Mouse (Mus musculus) ES-Bruce4 (cell line): ENCODE results near the gene Cdh23. TPM values are rescaled to one million over a fixed set of nuclear protein-coding genes. Genes with fewer than 3 reads are reported as not detected.

Experiments used
- H3K27ac ChIP-seq: 2 replicates; pipeline ENCODE4 v1.5.1; 2012; ENCODE audit warnings: low read length, inconsistent platforms; ENCODE audit not compliant: insufficient read depth
- H3K27me3 ChIP-seq: 2 replicates; pipeline ENCODE4 v1.6.1; 2012; ENCODE audit warnings: mild to moderate bottlenecking, low read length, inconsistent platforms; ENCODE audit not compliant: control insufficient read depth, poor library complexity, insufficient read depth, severe bottlenecking
- H3K36me3 ChIP-seq: 2 replicates; pipeline ENCODE4 v1.6.1; 2012; ENCODE audit warnings: inconsistent platforms, mild to moderate bottlenecking, low read length, moderate library complexity; ENCODE audit not compliant: control insufficient read depth, poor library complexity, insufficient read depth, severe bottlenecking
- H3K4me1 ChIP-seq: one replicate; pipeline ENCODE4 v1.8.1; 2011; ENCODE audit warnings: low read length; ENCODE audit not compliant: control insufficient read depth, insufficient read depth
- H3K4me3 ChIP-seq: 2 replicates; pipeline ENCODE4 v1.5.1; 2011; ENCODE audit warnings: low read depth, mild to moderate bottlenecking, low read length
- H3K9ac ChIP-seq: 2 replicates; pipeline ENCODE4 v1.6.1; 2012; ENCODE audit warnings: low read depth, mild to moderate bottlenecking, inconsistent platforms; ENCODE audit not compliant: poor library complexity, severe bottlenecking
- H3K9me3 ChIP-seq: replicated peaks from 2 replicates; pipeline ENCODE4 v1.6.1; 2012; ENCODE audit warnings: mild to moderate bottlenecking, low read length, inconsistent platforms; ENCODE audit not compliant: control insufficient read depth, poor library complexity, insufficient read depth, severe bottlenecking
- CTCF ChIP-seq: IDR thresholded peaks from one replicate; pipeline ENCODE4 v1.8.1; 2011; ENCODE audit warnings: low read depth, low read length
- EP300 ChIP-seq: IDR thresholded peaks from 2 replicates; pipeline ENCODE4 v1.6.1; 2011; ENCODE audit warnings: low read depth, low read length; ENCODE audit not compliant: insufficient read depth
- POLR2A ChIP-seq: IDR thresholded peaks from one replicate; pipeline ENCODE4 v1.8.1; 2011; ENCODE audit warnings: low read length; ENCODE audit not compliant: insufficient read depth
- polyA plus RNA-seq: library from polyadenylated mRNA; stranded (reverse); fragments of >200 nt; gene quantifications from 2 replicates; pipeline ENCODE4 v1.2.4, GENCODE M21; 2011; ENCODE audit warnings: low read depth; ENCODE audit not compliant: missing spikeins, insufficient read depth, insufficient read length

The Cdh23 gene
- polyA plus RNA-seq, 1 experiment: 0.33 TPM

DNA sequence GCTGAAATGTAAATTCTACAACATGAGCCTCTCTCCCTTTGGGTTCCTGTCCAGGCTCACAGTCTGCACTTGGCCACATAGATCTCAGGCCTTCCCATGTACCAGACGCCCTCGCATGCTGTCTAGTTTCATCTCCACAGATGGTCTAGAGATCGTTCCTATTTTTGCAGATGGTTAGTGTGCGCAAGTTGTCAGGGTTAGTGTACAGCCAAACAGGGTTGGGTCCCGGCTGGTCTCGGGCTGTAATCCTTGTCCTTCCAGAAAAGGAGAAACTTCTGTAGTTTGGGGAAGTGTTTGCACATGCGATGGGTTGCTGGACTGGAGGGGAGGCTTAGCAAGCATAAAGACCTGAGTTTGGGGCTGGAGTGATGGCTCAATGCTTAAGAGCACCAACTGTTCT is 409.7 kb downstream of the Cdh23 start:
- Histone ChIP-seq H3K9me3 (no peaks in the 10 kb centered on the region), H3K4me1 (peaks cover 3% of the 10 kb centered on the region), H3K36me3 (no peaks in the 10 kb centered on the region), H3K27ac (no peak overlapping the region), H3K9ac (no peak overlapping the region), H3K27me3 (no peaks in the 10 kb centered on the region), H3K4me3 (no peak overlapping the region)
- TF ChIP-seq POLR2A: no peak

DNA sequence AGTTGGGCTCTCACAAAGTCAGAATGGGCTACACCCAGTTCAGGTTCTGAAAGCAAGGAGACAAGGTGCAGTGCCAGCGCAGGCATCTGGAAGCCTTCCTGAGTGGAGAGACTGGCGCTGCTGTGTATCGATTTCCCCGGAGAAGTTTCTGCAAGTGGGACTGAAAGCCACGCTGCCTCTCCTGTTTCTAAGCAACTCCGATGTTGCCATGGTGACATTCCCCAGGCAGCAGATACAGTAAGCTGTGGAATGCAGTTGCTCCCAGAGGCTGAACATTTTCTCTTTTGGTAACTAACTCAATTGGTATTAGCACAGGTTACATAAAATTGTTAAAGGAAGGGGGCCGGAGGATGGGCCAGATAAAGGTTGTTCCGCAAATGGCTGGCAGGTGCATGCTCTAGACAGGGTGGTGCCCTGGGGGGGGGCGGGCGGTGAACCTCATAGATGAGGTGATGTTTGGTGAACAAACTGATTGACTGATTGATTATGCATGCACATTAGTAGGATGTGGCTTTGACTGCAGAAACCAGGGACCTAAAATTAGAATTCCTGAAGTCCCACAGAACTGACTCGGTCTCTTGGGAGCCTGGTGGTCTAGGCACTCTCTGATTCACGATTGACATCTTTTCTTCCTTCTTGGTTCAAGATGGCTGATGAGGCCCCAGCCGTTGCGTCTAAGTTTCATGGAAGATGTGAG is 410.5 kb downstream of the Cdh23 start:
- H3K27me3 ChIP-seq: no peaks in the 10 kb centered on the region
- no peak overlapping the region for H3K4me3 ChIP-seq
- H3K27ac ChIP-seq: no peak overlapping the region
- H3K9me3 ChIP-seq: no peaks in the 10 kb centered on the region
- TF ChIP-seq CTCF (no peak), EP300 (no peak), POLR2A (no peak)
- H3K9ac ChIP-seq: no peak overlapping the region
- peaks cover 5% of the 10 kb centered on the region for H3K4me1 ChIP-seq
- no peaks in the 10 kb centered on the region for H3K36me3 ChIP-seq

DNA sequence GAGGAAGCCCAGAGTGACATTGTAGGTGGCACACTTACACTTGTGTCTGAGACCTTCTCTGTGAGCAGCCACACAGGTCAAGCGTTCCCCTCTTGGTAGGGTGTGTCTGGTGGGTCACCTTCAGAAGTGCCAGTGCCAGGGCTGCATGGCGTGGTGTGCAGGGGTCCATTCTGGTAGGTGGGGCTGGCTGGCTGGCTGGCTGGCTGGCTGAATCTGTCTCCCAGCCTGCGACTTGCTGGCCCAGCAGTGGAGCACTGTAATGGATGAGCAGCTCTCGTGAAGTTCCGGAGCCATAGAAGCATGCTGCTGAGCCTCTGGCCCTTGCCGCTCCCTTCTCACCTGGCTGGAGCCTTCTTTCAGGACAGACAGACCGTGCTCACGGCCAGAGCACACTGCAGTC is 411.1 kb downstream of the Cdh23 start:
- Histone ChIP-seq H3K9ac (no peak overlapping the region), H3K4me3 (no peak overlapping the region), H3K27me3 (no peaks in the 10 kb centered on the region), H3K9me3 (no peaks in the 10 kb centered on the region), H3K36me3 (no peaks in the 10 kb centered on the region), H3K27ac (no peak overlapping the region), H3K4me1 (peaks cover 6% of the 10 kb centered on the region)
- no peak for TF ChIP-seq POLR2A
- TF ChIP-seq CTCF: no peak
- TF ChIP-seq EP300: no peak

DNA sequence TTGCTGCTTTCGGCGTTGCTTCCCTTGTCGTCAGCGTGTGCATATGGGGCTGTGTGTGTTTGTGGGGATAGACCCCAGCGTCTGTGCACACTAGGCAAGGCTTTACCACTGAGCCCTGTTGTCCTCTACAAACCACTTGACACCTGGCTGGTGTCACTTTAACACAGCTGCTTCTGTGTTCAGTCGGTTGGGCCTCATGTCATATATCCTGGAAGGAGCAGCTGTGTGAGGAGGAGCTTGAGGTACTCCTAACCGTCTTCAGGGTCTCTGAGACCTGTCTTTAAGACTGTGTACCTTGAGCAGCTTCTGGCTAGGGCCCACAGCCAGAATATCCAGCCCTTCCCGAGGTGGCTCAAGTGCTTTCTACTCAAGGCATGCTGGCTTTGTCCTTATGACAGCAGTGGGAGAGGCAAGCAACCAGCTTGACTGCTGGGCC is 411.6 kb downstream of the Cdh23 start:
- H3K27me3 ChIP-seq: no peaks in the 10 kb centered on the region
- H3K36me3 ChIP-seq: no peaks in the 10 kb centered on the region
- no peak for TF ChIP-seq EP300
- no peak for TF ChIP-seq POLR2A
- TF ChIP-seq CTCF: no peak
- H3K4me1 ChIP-seq: peaks cover 6% of the 10 kb centered on the region
- no peak overlapping the region for H3K4me3 ChIP-seq
- no peaks in the 10 kb centered on the region for H3K9me3 ChIP-seq
- no peak overlapping the region for H3K9ac ChIP-seq
- H3K27ac ChIP-seq: no peak overlapping the region

DNA sequence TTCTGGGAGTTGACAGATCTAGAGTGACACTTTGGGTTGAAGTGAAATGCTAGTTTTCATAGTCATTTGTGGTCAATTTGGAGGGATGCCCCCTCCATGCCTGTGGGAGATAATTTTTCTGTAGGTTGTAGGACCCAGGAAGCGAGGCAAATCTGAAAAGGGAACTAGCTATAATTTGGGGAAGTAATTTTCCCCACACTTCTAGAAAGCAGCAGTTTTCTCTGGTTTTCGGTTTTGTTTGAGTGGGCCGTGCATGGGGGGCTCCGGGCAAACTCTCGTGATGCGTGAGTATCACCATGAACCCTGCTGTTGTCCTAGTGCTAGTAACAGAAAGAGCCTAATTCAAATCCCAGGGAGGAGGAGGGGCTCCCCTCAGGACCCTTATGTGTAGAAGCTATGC is 412.0 kb downstream of the Cdh23 start:
- Histone ChIP-seq H3K9ac (no peak overlapping the region), H3K27ac (no peak overlapping the region), H3K27me3 (no peaks in the 10 kb centered on the region), H3K4me3 (no peak overlapping the region), H3K4me1 (peaks cover 6% of the 10 kb centered on the region), H3K9me3 (no peaks in the 10 kb centered on the region), H3K36me3 (no peaks in the 10 kb centered on the region)
- TF ChIP-seq EP300 (no peak), POLR2A (no peak), CTCF (no peak)

DNA sequence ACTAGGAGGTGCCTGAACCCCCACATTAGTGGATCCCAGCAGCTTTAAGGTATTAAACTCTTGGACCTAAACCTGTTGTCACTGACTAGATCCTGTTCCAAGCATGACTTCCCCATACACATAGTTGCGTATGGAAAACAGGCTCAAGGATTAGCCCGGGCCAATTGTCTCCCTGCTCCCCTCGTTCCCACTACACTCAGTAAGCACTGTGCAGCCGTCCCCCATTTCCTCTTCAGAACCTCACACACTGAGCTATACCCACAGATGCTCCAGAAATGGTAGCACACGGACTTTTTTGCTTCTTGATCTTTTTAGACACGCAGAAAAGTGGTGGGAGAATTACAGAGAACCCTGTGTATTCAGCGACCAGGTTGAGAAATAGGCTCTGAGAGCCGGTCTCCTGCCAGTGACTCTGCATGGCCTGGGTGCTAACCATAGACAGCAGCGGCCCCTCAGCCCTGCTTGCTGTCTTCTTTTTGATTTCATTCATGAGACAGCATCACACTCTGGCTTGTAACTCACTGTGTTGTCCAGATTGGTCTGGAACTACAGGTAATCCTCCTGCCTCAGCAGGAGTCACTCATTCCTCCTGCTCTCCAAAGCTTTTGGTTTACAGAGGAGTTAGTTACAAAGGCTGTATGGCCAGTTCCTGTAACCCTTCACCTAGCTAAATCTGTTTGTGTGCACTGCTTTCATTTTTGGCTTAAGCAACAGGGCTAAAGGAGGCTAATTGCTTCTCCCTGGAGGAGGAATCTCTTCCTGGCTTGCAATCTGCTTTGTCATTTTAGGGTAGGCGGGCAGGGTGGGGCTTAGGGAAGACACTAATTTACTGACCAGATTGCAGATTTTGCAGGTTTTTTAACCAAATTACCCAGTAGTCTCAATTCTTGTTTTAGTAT is 413.9 kb downstream of the Cdh23 start:
- H3K27ac ChIP-seq: no peak overlapping the region

More for the DNA sequence above, 413.9 kb downstream of the Cdh23 start:
- peaks cover 6% of the 10 kb centered on the region for H3K4me1 ChIP-seq
- H3K4me3 ChIP-seq: no peak overlapping the region
- no peaks in the 10 kb centered on the region for H3K9me3 ChIP-seq
- TF ChIP-seq POLR2A: no peak
- TF ChIP-seq CTCF: no peak
- TF ChIP-seq EP300: no peak
- H3K27me3 ChIP-seq: no peaks in the 10 kb centered on the region
- H3K36me3 ChIP-seq: no peaks in the 10 kb centered on the region
- no peak overlapping the region for H3K9ac ChIP-seq
